Mouse (Mus musculus): ENCODE measurements around the gene Gm3739.
A peak's percentile ranks its signal among the peaks of the same experiment; 100 is the strongest.
"Not testable (repeated sequence)": the region's sequence is repeated elsewhere in the genome, so short reads cannot be mapped to it uniquely, and the experiment has no call there.

The Gm3739 gene

GRCm38 (mm10) chr14:7314661-7315060 lies at the start of gene Gm3739:
Gene Gm3739, minus strand, starts transcription at chr14:7315049.
- DNase-seq (ENCODE audit: extremely low spot score, low read depth, low spot score): not testable (repeated sequence)

GRCm38 (mm10) chr14:7332295-7332694 lies 17.4 kb upstream of the Gm3739 start, which contains the start of gene Gm5797:
Gene Gm5797, minus strand, starts transcription at chr14:7332395.
- not testable (repeated sequence) for DNase-seq (ENCODE audit: extremely low spot score, low read depth, low spot score)

GRCm38 (mm10) chr14:7315093-7315492 lies 244 bp upstream of the Gm3739 start:
- peak; percentile 1 for DNase-seq (ENCODE audit: extremely low spot score, low read depth, low spot score)

- not testable (repeated sequence) for DNase-seq (ENCODE audit: extremely low spot score, low read depth, low spot score)
These were observed 50.2 kb downstream of the Gm3739 start, which contains the start of gene Gm3727 for GRCm38 (mm10) chr14:7264614-7265013. Gene Gm3727, minus strand, starts transcription at chr14:7264714.
